Mouse (Mus musculus) retina, postnatal 7 days (tissue): Measurements from ENCODE around the gene Zkscan5.
"Not testable (repeated sequence)": the region's sequence is repeated elsewhere in the genome, so short reads cannot be mapped to it uniquely, and the experiment has no call there.

Source experiments
- DNase-seq: peaks from one replicate; pipeline ENCODE4 v3.0.0-alpha.2; 2012; ENCODE audit warnings: low read depth, low spot score

Gene Zkscan5

DNA sequence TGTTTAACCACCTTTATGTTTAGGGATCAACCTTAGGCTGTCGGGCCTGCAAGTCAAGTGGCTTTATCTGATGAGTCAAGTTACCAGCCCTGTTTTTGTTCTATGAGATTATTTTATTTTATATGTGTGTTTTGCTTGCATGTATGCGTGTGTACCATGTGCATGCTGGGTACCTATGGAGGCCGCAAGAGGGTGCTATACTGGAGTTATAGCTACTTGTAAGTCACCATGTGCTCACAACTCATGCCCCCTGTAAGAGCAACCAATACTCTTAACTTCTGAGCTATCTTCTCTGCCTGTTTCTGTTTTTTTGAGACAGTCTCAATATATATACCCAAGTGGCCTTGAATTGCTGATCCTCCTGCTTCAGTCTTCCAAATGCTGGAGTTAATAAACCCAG lies 9.1 kb downstream of the Zkscan5 start:
- no peak for DNase-seq

DNA sequence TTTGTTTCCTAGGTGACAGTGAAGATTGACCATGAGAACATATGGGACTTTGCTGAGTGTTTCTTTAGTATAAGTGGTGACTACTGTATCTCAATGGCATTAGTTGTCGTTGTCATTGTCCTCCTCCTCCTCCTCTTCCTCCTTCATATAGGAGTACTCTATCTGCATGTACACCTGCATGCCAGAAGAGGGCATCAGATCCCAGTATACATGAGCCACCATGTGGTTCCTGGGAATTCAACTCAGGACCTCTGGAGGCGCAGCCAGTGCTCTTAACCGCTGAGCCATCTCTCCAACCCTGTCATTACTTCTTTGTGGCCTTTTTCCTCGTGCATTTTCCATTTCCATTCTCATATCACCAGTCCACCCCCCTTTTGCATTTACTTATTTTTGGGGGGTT lies 10.3 kb downstream of the Zkscan5 start:
- DNase-seq, result no peak

DNA sequence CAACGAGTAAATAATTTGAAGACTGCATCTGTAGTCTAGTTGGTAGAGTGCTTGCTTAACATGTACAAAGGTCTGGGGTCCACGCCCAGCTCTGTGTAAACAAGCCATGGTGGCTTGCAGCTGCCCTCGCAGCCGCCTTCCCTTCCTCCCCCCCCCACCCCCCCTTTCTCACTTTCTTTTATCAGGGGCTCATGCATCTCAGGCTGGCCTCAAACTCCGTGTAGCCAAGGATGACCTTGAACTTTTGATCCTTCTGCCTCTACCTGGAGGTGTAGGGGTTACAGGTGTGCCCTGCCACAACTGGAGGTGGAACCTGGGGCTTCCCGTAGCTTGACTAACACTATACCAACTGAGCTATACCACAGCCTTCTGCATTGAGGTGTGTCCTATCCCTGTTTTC lies 13.4 kb downstream of the Zkscan5 start:
- no peak for DNase-seq

DNA sequence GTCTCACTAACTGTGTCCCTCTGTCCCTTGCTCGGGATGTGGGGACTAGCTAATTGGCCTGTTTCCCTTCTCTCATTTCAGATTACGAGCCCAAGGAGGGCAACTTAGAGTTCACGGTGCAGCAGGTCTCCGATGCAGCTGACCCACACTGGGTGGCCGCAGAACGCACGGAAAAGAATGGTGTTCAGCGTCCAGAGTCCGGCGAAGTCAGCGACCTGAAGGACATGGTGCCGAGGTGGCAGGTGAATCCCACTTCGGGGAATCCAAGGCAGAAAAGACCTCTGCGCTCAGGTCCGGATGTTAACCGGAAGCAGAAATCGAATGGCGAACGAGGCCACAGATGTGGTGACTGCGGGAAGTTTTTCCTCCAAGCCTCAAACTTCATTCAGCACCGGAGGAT lies 13.8 kb downstream of the Zkscan5 start:
- no peak for DNase-seq

DNA sequence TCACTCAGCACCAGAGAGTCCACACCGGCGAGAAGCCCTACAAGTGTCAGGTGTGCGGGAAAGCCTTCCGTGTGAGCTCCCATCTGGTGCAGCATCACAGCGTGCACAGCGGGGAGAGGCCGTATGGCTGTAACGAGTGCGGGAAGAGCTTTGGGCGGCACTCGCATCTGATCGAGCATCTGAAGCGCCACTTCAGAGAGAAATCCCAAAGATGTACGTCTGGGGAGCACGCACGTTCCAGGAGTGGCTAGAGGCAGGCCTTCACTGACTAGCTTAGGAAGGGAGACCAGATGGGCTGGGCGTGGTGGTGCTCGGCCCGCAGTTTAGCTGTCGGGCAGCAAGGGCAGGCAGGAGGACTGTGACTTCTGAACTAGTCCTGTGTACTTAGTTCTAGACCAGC lies 14.3 kb downstream of the Zkscan5 start:
- DNase-seq, result no peak

DNA sequence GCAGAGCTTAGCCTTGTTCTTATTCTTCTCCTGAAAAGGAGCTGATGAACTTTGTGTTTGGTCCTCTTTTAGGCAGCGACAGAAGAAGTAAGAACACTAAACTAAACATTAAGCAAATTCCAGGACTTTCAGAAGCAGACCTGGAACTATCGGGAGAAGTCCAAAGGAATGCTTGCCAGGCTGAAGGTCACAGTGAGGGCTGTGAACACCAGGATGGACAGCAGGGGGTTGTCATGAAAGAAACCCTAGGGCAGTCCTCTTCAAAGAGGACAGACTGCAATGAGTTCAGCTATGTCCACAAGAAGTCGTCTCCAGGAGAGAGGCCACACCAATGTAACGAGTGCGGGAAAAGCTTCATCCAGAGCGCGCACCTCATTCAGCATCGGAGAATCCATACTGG lies 15.6 kb downstream of the Zkscan5 start:
- no peak for DNase-seq

DNA sequence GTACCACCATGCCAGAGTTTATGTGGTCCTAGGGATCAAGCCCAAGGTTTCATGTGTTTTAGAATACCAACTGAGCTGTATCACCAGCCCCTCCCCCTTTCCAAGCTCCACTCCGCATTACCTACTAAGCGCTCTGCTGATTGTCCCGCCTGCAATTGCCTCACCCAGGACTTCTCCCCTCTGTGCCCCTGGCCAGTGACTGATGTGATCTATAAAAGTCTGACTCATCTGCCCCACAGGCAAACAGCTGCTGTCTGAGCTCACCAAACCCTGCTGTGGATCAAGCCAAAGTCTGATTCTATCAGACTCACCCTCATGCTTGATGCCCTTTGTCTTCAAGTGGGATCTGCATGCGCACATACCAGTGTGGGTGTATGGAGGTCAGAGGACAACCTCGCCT lies 18.5 kb downstream of the Zkscan5 start:
- no peak for DNase-seq

DNA sequence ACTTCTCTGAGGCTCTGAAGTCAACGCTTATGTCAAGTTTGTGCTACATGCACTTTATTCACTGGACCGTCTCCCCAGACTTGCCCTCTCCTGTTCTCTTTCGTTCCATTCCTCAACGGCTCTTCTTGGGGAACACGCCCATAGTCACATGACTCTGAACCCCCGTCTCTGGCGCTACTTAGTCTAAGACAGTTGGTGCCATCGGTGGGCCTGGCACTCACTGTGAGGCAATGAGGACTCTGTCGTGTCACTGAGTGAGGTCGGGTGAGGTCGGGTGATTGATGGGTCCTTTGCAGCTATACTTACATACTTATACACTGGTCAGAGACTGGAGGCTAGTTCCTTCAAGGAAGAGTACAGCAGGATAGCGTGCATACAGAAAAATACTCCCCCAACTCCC lies 19.0 kb downstream of the Zkscan5 start:
- DNase-seq, result no peak

DNA sequence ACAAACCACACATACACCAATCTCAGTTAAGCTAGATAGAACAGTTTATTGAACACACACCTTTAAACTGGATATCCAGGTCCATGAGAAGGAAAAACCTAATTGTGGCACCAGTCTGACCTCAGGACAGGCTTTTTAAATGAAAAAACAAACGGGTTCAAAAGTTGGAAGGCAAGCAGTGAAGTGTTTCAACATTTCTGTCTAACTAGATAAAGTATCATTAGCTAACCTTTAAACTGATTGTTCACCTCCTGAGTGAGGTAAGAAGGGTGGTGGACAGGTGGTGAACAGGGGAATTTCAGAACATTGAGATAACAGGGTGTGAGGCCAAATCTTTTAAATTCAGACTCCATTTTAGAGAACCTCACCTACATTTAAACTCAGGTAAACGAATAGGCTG lies 22.1 kb downstream of the Zkscan5 start:
- DNase-seq, result no peak

DNA sequence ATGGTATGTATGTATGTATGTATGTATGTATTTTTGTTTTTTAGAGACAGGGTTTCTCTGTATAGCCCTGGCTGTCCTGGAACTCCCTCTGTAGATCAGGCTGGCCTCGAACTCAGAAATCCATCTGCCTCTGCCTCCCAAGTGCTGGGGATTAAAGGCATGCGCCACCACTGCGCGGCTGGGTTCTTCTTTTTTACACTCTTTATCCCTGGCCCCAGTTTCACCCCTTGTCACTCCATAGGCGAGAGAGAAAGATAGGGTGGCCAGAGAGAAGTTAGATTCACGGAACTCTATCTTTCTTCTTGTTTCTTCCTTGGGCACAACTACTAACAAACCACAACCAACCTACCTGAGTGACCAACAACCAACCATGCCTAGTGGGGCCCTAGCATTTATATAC lies 24.9 kb downstream of the Zkscan5 start:
- DNase-seq, result not testable (repeated sequence)

DNA sequence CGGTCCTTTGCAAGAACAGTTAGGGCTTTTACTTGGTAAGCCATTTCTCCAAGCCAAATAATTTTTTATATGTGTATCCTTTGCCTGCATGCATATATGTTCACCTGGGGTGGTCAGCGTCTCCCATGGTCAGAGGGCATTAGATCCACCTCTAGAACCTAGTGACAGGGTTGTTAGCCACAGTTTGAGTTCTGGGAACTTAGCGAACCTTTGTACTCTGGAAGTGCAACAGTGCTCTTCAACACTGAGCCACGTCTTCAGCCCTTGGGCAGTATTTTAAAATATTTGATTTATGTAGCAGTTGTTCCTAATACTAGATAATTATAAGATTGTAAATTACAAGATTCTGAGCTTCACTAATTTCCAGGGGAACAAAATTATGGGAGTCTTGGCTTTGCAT lies 26.3 kb downstream of the Zkscan5 start:
- no peak for DNase-seq

DNA sequence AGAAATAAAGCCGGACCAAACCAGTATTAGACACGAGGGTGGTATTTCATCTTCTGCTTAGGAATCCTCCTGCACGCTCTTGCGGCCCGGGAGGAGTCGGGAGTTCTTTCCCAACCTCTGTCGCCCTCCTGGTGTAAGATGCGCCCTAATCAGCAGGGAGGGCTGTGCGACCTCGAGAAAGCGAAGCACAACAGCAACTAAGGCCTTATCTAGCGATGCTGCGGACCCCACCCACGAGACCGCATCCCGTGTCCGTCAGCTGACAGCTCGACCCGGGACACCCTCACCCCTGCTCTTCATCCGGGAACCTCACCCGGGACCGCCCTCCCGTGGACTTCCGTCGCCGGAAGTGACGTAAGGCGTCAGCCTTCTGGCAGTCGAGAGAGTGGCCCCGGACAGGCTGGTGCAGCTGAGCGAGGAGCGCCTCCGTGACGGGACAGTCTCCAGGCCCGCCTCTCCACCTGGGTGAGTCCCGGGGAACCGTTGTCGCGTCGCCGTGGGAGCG lies 27.1 kb downstream of the Zkscan5 start, which contains the start of gene Zfp655:
Gene Zfp655, plus strand, starts transcription at position 349 of the 505 bp plus-strand sequence.
- peak; percentile 93 for DNase-seq

DNA sequence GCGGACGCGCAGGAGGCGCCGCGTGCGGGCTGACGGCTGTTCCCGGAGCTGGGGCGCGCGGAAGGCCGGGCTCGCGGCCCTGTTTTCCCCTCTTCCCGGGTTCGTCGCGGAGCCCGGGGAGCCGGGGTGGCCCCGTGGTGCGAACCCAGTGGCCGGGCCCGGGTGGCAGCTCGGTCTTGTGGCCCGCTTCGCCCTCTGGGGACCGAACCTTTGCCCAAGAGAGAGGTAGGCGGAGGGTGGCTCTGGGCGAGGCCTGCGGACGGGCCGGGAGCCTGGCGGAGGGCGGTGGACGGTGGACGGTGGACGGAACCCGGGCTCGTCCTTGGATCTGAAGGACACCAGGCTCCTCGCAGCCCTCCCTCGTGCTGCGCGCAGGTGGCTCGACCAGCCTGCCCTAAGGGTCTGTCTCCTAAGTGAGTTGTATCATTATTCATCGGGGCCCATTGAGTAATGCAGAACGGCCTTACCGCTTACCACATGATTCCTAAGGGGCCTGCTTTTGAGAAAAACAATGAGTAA lies 27.6 kb downstream of the Zkscan5 start:
- no peak for DNase-seq

DNA sequence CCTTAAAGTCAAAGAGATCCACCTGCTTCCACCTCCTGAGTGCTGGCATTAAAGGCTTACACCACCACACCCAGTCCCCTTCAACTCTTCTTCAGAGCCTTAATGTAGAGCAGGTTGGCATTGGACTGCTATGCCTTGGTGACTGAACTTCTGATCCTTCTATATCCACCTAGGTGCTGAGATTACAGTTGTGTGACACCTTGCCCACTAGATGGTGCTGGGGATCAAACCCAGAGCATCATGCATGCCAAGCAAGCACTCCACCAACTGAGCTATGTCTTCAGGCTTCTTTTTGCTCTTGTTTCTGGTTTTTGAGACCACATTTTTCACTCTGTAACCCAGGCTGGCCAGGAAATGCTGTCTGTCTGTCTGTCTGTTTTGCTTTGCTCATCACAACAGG lies 30.3 kb downstream of the Zkscan5 start:
- peak; percentile 9 for DNase-seq

DNA sequence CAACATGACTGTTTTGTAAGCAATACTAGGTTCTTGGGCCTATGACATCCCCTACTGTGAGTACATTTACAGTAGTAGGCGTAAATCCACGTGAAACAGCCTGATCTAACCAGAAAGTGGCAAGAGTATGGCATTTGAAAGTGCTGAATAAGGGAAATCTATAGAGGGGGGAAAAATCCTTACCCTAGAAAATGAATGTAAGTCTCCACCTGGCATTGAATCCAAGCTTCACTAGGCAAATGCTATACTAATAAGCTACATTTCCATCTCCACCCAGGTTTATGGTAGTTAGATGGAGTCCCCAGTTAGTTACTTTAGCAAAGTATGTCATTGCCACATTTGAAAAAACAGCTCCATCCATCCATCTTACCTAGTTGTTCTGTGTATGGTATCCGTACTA lies 45.2 kb downstream of the Zkscan5 start:
- no peak for DNase-seq
